Mouse (Mus musculus) lung, postnatal 0 days (tissue): ENCODE measurements around the gene Rnase13.

ENCODE experiments used
- CTCF ChIP-seq: IDR thresholded peaks from 2 replicates; pipeline ENCODE4 v1.5.1; 2016; ENCODE audit warnings: antibody characterized with exemption, mild to moderate bottlenecking
- EP300 ChIP-seq: IDR thresholded peaks from 2 replicates; pipeline ENCODE4 v1.6.1; 2016; ENCODE audit warnings: antibody characterized with exemption, mild to moderate bottlenecking, control low read depth

GRCm38 (mm10) chr14:51912391-51913061, 10.0 kb downstream of the Rnase13 start:
- TF ChIP-seq EP300 (no peak), CTCF (no peak)
